Mouse (Mus musculus): Measurements from ENCODE around the gene Dusp12. TPM values are rescaled to one million over a fixed set of nuclear protein-coding genes. Genes with fewer than 3 reads are reported as not detected.

The Dusp12 gene
- polyA plus RNA-seq, 1 experiment: 45.9 TPM

DNA sequence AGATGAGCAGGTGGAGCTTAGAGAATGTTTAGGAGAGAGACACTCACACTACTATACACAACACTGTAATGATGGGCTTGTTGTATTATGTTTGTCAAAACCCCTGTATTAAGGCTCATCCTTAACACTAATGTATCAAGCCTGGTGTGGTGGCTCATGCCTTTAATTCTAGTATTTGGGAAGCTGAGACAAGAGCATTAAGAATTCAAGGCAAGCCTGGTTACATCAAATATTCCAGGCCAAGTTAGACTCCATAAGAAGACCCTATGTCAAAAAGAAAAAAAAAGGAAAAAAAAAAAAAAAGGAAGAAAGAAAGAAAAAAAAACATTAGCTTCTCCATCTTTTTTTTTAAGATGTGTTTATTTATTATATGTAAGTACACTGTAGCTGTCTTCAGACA lies 21.1 kb downstream of the Dusp12 start:
- Histone ChIP-seq H3K4me3 (ENCODE audit: low read depth, low read length) (no peak overlapping the region), H3K27me3 (ENCODE audit: control insufficient read depth, insufficient read depth, low read length, poor library complexity, severe bottlenecking) (no peaks in the 10 kb centered on the region), H3K36me3 (ENCODE audit: control insufficient read depth, insufficient read depth, low read length, poor library complexity, severe bottlenecking) (no peaks in the 10 kb centered on the region), H3K9ac (ENCODE audit: low read depth, poor library complexity, severe bottlenecking) (no peak overlapping the region), H3K4me1 (ENCODE audit: control insufficient read depth, insufficient read depth, low read length) (no peaks in the 10 kb centered on the region), H3K27ac (ENCODE audit: insufficient read depth, low read length) (no peak overlapping the region), H3K9me3 (replicated peaks; ENCODE audit: control insufficient read depth, insufficient read depth, low read length, poor library complexity, severe bottlenecking) (no peaks in the 10 kb centered on the region)
- TF ChIP-seq EP300 (IDR thresholded peaks at IDR 0.05; ENCODE audit: insufficient read depth, low read depth, low read length) (no peak), CTCF (IDR thresholded peaks at IDR 0.05; ENCODE audit: low read depth, low read length) (no peak), POLR2A (IDR thresholded peaks at IDR 0.05; ENCODE audit: insufficient read depth, low read length) (no peak)

DNA sequence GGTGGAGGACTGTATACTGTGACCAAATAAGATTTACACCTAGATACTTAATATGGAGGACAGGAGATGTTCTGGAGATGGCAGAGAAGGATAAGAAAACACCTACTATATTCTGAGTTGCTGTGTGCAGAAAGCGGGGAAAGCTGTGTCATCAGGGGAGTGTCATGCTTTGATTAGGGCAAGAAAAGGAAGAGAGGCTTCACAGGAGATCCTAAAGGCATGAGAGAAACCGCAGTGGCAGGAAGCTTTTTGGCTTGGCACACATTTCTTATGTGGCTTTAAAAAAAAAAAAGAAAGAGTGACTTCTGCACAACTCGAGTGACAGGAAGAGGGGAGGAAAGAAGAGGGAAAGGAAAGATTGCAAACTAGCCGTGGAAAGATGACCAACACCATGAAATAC lies 22.3 kb downstream of the Dusp12 start:
- no peak overlapping the region for H3K27ac ChIP-seq (ENCODE audit: insufficient read depth, low read length)
- no peaks in the 10 kb centered on the region for H3K27me3 ChIP-seq (ENCODE audit: control insufficient read depth, insufficient read depth, low read length, poor library complexity, severe bottlenecking)
- H3K9me3 ChIP-seq (replicated peaks; ENCODE audit: control insufficient read depth, insufficient read depth, low read length, poor library complexity, severe bottlenecking): no peaks in the 10 kb centered on the region
- no peak overlapping the region for H3K9ac ChIP-seq (ENCODE audit: low read depth, poor library complexity, severe bottlenecking)
- no peak for TF ChIP-seq EP300 (IDR thresholded peaks at IDR 0.05; ENCODE audit: insufficient read depth, low read depth, low read length)
- no peak for TF ChIP-seq POLR2A (IDR thresholded peaks at IDR 0.05; ENCODE audit: insufficient read depth, low read length)
- no peak for TF ChIP-seq CTCF (IDR thresholded peaks at IDR 0.05; ENCODE audit: low read depth, low read length)
- H3K36me3 ChIP-seq (ENCODE audit: control insufficient read depth, insufficient read depth, low read length, poor library complexity, severe bottlenecking): no peaks in the 10 kb centered on the region
- no peaks in the 10 kb centered on the region for H3K4me1 ChIP-seq (ENCODE audit: control insufficient read depth, insufficient read depth, low read length)
- H3K4me3 ChIP-seq (ENCODE audit: low read depth, low read length): no peak overlapping the region

DNA sequence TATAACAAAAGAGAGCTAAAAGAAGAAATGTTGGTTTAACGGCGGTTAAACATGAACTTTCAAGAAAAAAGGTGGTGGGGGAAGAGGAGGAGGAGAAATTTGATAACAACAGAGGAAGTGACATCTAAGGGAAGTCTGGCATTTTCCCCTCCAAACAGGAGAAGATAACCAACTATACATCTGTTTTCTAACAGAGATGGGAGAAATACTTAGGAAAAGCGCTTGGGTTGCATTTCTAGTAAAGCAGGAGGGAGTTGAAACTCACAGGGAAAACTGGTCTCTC lies 23.0 kb downstream of the Dusp12 start:
- Histone ChIP-seq H3K9me3 (replicated peaks; ENCODE audit: control insufficient read depth, insufficient read depth, low read length, poor library complexity, severe bottlenecking) (no peaks in the 10 kb centered on the region), H3K4me3 (ENCODE audit: low read depth, low read length) (no peak overlapping the region), H3K9ac (ENCODE audit: low read depth, poor library complexity, severe bottlenecking) (no peak overlapping the region), H3K4me1 (ENCODE audit: control insufficient read depth, insufficient read depth, low read length) (no peaks in the 10 kb centered on the region), H3K27me3 (ENCODE audit: control insufficient read depth, insufficient read depth, low read length, poor library complexity, severe bottlenecking) (no peaks in the 10 kb centered on the region), H3K36me3 (ENCODE audit: control insufficient read depth, insufficient read depth, low read length, poor library complexity, severe bottlenecking) (no peaks in the 10 kb centered on the region), H3K27ac (ENCODE audit: insufficient read depth, low read length) (no peak overlapping the region)
- no peak for TF ChIP-seq CTCF (IDR thresholded peaks at IDR 0.05; ENCODE audit: low read depth, low read length)

DNA sequence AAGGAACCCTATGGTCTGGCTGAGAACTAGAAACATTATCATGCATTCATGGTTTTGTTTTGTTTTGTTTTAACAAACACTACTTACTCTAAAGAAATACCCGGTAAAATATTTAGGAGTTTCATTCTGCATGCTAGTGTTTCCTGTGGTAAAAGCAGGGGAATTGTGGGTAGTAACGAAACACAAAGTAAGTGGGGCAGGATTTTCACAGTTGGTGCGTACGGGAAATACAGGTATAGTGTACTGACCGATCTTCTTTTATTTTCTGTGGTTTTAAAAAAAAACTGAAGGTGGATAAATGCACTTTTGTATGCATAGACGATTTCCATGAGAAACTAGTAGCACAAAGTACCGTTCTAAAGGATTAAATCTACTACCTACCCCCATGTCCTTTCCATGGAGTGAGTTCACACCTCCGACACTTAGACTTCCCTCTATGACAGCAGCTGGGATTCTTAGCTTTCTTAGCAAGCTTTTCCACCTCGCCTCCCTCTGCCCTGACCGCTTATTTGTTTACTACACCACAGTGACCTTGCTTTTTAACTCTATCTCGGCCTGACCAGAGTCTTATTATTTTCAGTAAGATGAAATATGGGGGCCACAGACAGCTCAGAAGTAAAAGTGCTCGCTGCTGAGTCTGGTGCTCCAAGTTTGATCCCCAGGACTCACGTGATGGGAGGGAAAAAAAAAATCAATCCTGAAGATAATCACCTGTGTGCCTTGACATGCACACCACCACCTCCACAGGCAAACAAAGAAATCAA lies 23.5 kb downstream of the Dusp12 start:
- no peak overlapping the region for H3K9ac ChIP-seq (ENCODE audit: low read depth, poor library complexity, severe bottlenecking)
- H3K9me3 ChIP-seq (replicated peaks; ENCODE audit: control insufficient read depth, insufficient read depth, low read length, poor library complexity, severe bottlenecking): no peaks in the 10 kb centered on the region
- no peaks in the 10 kb centered on the region for H3K36me3 ChIP-seq (ENCODE audit: control insufficient read depth, insufficient read depth, low read length, poor library complexity, severe bottlenecking)
- H3K27ac ChIP-seq (ENCODE audit: insufficient read depth, low read length): no peak overlapping the region
- H3K27me3 ChIP-seq (ENCODE audit: control insufficient read depth, insufficient read depth, low read length, poor library complexity, severe bottlenecking): no peaks in the 10 kb centered on the region
- TF ChIP-seq CTCF (IDR thresholded peaks at IDR 0.05; ENCODE audit: low read depth, low read length) (no peak), POLR2A (IDR thresholded peaks at IDR 0.05; ENCODE audit: insufficient read depth, low read length) (no peak), EP300 (IDR thresholded peaks at IDR 0.05; ENCODE audit: insufficient read depth, low read depth, low read length) (no peak)
- no peaks in the 10 kb centered on the region for H3K4me1 ChIP-seq (ENCODE audit: control insufficient read depth, insufficient read depth, low read length)
- no peak overlapping the region for H3K4me3 ChIP-seq (ENCODE audit: low read depth, low read length)

DNA sequence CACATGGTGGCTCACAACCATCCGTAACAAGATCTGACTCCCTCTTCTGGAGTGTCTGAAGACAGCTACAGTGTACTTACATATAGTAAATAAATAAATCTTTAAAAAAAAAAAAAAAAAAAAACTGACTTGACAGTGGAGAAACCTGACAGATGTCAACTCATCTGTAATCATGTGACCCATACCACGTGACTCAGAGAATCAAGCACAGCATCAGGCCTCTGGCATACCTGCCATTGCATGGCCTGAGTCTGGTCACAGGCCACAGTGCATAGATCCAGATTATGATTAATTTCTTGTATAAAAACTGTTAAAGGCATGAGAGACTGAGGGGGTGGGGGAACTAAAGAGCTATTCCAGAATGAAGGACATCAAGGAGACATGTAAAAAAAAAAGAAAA lies 26.5 kb downstream of the Dusp12 start:
- H3K9ac ChIP-seq (ENCODE audit: low read depth, poor library complexity, severe bottlenecking): no peak overlapping the region
- H3K27ac ChIP-seq (ENCODE audit: insufficient read depth, low read length): no peak overlapping the region
- no peak overlapping the region for H3K4me3 ChIP-seq (ENCODE audit: low read depth, low read length)
- peaks cover 2% of the 10 kb centered on the region; the same call in 1 of the 2 replicates for H3K36me3 ChIP-seq (ENCODE audit: control insufficient read depth, insufficient read depth, low read length, poor library complexity, severe bottlenecking)
- no peaks in the 10 kb centered on the region for H3K27me3 ChIP-seq (ENCODE audit: control insufficient read depth, insufficient read depth, low read length, poor library complexity, severe bottlenecking)
- TF ChIP-seq EP300 (IDR thresholded peaks at IDR 0.05; ENCODE audit: insufficient read depth, low read depth, low read length) (no peak), CTCF (IDR thresholded peaks at IDR 0.05; ENCODE audit: low read depth, low read length) (no peak), POLR2A (IDR thresholded peaks at IDR 0.05; ENCODE audit: insufficient read depth, low read length) (no peak)
- no peaks in the 10 kb centered on the region for H3K4me1 ChIP-seq (ENCODE audit: control insufficient read depth, insufficient read depth, low read length)
- no peaks in the 10 kb centered on the region for H3K9me3 ChIP-seq (replicated peaks; ENCODE audit: control insufficient read depth, insufficient read depth, low read length, poor library complexity, severe bottlenecking)

DNA sequence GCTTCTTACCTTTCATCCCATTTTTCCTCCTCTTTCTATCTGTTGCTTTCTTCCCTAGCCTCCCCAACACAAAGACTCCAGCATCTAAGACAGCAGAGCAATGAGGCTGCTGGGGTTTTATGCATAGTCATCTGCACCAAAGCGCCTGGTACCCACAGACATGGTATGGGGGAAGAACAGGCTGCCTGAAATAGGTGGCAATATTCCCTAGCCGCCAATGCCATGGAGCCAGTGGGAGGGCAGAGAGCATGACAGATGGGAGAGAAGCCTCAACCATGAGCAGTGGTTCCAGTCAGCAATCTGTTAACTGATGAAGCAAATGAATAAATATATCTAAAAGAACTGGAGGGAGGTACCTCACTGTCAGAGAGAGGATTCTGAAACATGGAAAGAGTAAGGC lies 28.0 kb downstream of the Dusp12 start:
- no peak for TF ChIP-seq EP300 (IDR thresholded peaks at IDR 0.05; ENCODE audit: insufficient read depth, low read depth, low read length)

More for the DNA sequence above, 28.0 kb downstream of the Dusp12 start:
- Histone ChIP-seq H3K4me1 (ENCODE audit: control insufficient read depth, insufficient read depth, low read length) (no peaks in the 10 kb centered on the region), H3K27me3 (ENCODE audit: control insufficient read depth, insufficient read depth, low read length, poor library complexity, severe bottlenecking) (no peaks in the 10 kb centered on the region), H3K27ac (ENCODE audit: insufficient read depth, low read length) (no peak overlapping the region), H3K4me3 (ENCODE audit: low read depth, low read length) (no peak overlapping the region), H3K9me3 (replicated peaks; ENCODE audit: control insufficient read depth, insufficient read depth, low read length, poor library complexity, severe bottlenecking) (no peaks in the 10 kb centered on the region), H3K9ac (ENCODE audit: low read depth, poor library complexity, severe bottlenecking) (no peak overlapping the region), H3K36me3 (ENCODE audit: control insufficient read depth, insufficient read depth, low read length, poor library complexity, severe bottlenecking) (peaks cover 2% of the 10 kb centered on the region; the same call in 1 of the 2 replicates)
